Mouse (Mus musculus) hindbrain, embryonic 10.5 days (tissue): ENCODE data around the gene Cadm1. TPM values are rescaled to one million over a fixed set of nuclear protein-coding genes. Genes with fewer than 3 reads are reported as not detected.

Source experiments
- DNase-seq: peaks from one replicate; pipeline ENCODE4 v3.0.0-alpha.2; 2017; ENCODE audit warnings: low spot score
- H3K27ac ChIP-seq: fragments of 300-500 bp; sonication (generic); 2 replicates; pipeline ENCODE4 v1.5.1; 2016; ENCODE audit warnings: mild to moderate bottlenecking, moderate library complexity
- H3K27me3 ChIP-seq: fragments of 300-500 bp; sonication (generic); 2 replicates; pipeline ENCODE4 v1.6.1; 2016; ENCODE audit warnings: mild to moderate bottlenecking; ENCODE audit not compliant: poor library complexity, insufficient read depth, severe bottlenecking
- H3K36me3 ChIP-seq: fragments of 300-500 bp; sonication (generic); 2 replicates; pipeline ENCODE4 v1.6.1; 2016; ENCODE audit warnings: mild to moderate bottlenecking, moderate library complexity
- H3K4me1 ChIP-seq: fragments of 300-500 bp; sonication (generic); replicated peaks from 2 replicates; pipeline ENCODE4 v1.6.1; 2016; ENCODE audit warnings: mild to moderate bottlenecking
- H3K4me3 ChIP-seq: fragments of 300-500 bp; sonication (generic); 2 replicates; pipeline ENCODE4 v1.5.1; 2016; ENCODE audit warnings: mild to moderate bottlenecking, moderate library complexity
- H3K9me3 ChIP-seq: fragments of 300-500 bp; sonication (generic); 2 replicates; pipeline ENCODE4 v1.6.1; 2016; ENCODE audit warnings: mild to moderate bottlenecking, moderate library complexity
- WGBS: fragments of 180-500 bp; shearing (Covaris S2); methylation state at CpG from one replicate; pipeline ENCODE4 v1.1.7; 2016; 5-methylcytosine and 5-hydroxymethylcytosine counted together
- polyA plus RNA-seq: library from polyadenylated mRNA; unstranded; fragments of >200 nt; fragmentation: Nextera tagmentation; extraction: Ambion mirVana; gene quantifications from 2 replicates; pipeline ENCODE4 v1.2.1, GENCODE M21; 2016

Cadm1 gene
- polyA plus RNA-seq, 1 experiment from 2014 or later, result 111 TPM

GRCm38 (mm10) chr9:47623447-47624445 is 93.8 kb downstream of the Cadm1 start:
- Histone ChIP-seq H3K4me1 (peaks cover 24% of the 10 kb centered on the region), H3K9me3 (no peaks in the 10 kb centered on the region), H3K36me3 (no peaks in the 10 kb centered on the region), H3K27me3 (no peaks in the 10 kb centered on the region), H3K27ac (no peak overlapping the region), H3K4me3 (no peak overlapping the region)
- WGBS, result 71% methylated on average over 12 of the region's 12 CpGs
- no peak for DNase-seq

GRCm38 (mm10) chr9:47624565-47625520 is 94.9 kb downstream of the Cadm1 start:
- no peaks in the 10 kb centered on the region for H3K36me3 ChIP-seq
- H3K4me3 ChIP-seq, result no peak overlapping the region
- no peaks in the 10 kb centered on the region for H3K27me3 ChIP-seq
- DNase-seq, result no peak
- H3K27ac ChIP-seq, result no peak overlapping the region
- H3K9me3 ChIP-seq, result no peaks in the 10 kb centered on the region; the same call in 1 of the 2 replicates
- WGBS, result 94% methylated on average over 17 of the region's 17 CpGs
- peaks cover 19% of the 10 kb centered on the region for H3K4me1 ChIP-seq

GRCm38 (mm10) chr9:47625621-47626210 is 95.7 kb downstream of the Cadm1 start:
- no peak for DNase-seq
- 91% methylated on average over 7 of the region's 7 CpGs for WGBS
- Histone ChIP-seq H3K4me1 (peaks cover 19% of the 10 kb centered on the region), H3K36me3 (no peaks in the 10 kb centered on the region), H3K4me3 (no peak overlapping the region), H3K9me3 (no peaks in the 10 kb centered on the region; the same call in 1 of the 2 replicates), H3K27ac (no peak overlapping the region), H3K27me3 (no peaks in the 10 kb centered on the region)

GRCm38 (mm10) chr9:47627966-47628365 is 98.0 kb downstream of the Cadm1 start:
- H3K27ac ChIP-seq, result no peak overlapping the region
- no peaks in the 10 kb centered on the region; the same call in 1 of the 2 replicates for H3K9me3 ChIP-seq
- no peak for DNase-seq
- H3K36me3 ChIP-seq, result no peaks in the 10 kb centered on the region
- H3K4me1 ChIP-seq, result peaks cover 12% of the 10 kb centered on the region; the same call in 1 of the 2 replicates
- WGBS, result 95% methylated on average over 2 of the region's 2 CpGs
- H3K27me3 ChIP-seq, result no peaks in the 10 kb centered on the region
- H3K4me3 ChIP-seq, result no peak overlapping the region

GRCm38 (mm10) chr9:47628550-47628949 is 98.6 kb downstream of the Cadm1 start:
- no peaks in the 10 kb centered on the region; the same call in 1 of the 2 replicates for H3K9me3 ChIP-seq
- H3K4me3 ChIP-seq, result no peak overlapping the region
- H3K36me3 ChIP-seq, result no peaks in the 10 kb centered on the region
- 79% methylated on average over 1 of the region's 1 CpGs for WGBS
- no peaks in the 10 kb centered on the region for H3K27me3 ChIP-seq
- H3K27ac ChIP-seq, result no peak overlapping the region
- no peak for DNase-seq
- H3K4me1 ChIP-seq, result peaks cover 8% of the 10 kb centered on the region; the same call in 1 of the 2 replicates

- H3K36me3 ChIP-seq, result peaks cover 26% of the 10 kb centered on the region
- H3K4me1 ChIP-seq, result peaks cover 9% of the 10 kb centered on the region
- no peak overlapping the region for H3K27ac ChIP-seq
- H3K4me3 ChIP-seq, result no peak overlapping the region
- no peaks in the 10 kb centered on the region for H3K9me3 ChIP-seq
- no peaks in the 10 kb centered on the region for H3K27me3 ChIP-seq
- DNase-seq, result no peak
- 85% methylated on average over 3 of the region's 3 CpGs for WGBS
Measured at GRCm38 (mm10) chr9:47634695-47635094, 104.7 kb downstream of the Cadm1 start.

- H3K36me3 ChIP-seq, result 0 out of 2 replicates have a peak, but pooled peaks cover 2% of the 10 kb centered on the region
- WGBS, result 71% methylated on average over 4 of the region's 4 CpGs
- no peak overlapping the region for H3K27ac ChIP-seq
- no peaks in the 10 kb centered on the region for H3K9me3 ChIP-seq
- no peaks in the 10 kb centered on the region for H3K27me3 ChIP-seq
- DNase-seq, result no peak
- H3K4me3 ChIP-seq, result no peak overlapping the region
- peaks cover 29% of the 10 kb centered on the region for H3K4me1 ChIP-seq
Measured at GRCm38 (mm10) chr9:47642663-47643062, 112.7 kb downstream of the Cadm1 start.

- no peaks in the 10 kb centered on the region for H3K36me3 ChIP-seq
Measured at GRCm38 (mm10) chr9:47645056-47645455, 115.1 kb downstream of the Cadm1 start.

GRCm38 (mm10) chr9:47651431-47651830 is 121.5 kb downstream of the Cadm1 start:
- H3K27ac ChIP-seq, result no peak overlapping the region
- 95% methylated on average over 11 of the region's 11 CpGs for WGBS
- DNase-seq, result no peak

More at GRCm38 (mm10) chr9:47645056-47645455, 115.1 kb downstream of the Cadm1 start:
- no peak overlapping the region for H3K27ac ChIP-seq
- H3K9me3 ChIP-seq, result no peaks in the 10 kb centered on the region
- no peaks in the 10 kb centered on the region for H3K27me3 ChIP-seq
- WGBS, result 92% methylated on average over 2 of the region's 2 CpGs
- H3K4me1 ChIP-seq, result peaks cover 20% of the 10 kb centered on the region
- no peak for DNase-seq
- no peak overlapping the region for H3K4me3 ChIP-seq

GRCm38 (mm10) chr9:47652203-47652602 is 122.2 kb downstream of the Cadm1 start:
- Histone ChIP-seq H3K27ac (no peak overlapping the region), H3K27me3 (no peaks in the 10 kb centered on the region), H3K9me3 (no peaks in the 10 kb centered on the region), H3K4me1 (peaks cover 4% of the 10 kb centered on the region; the same call in 1 of the 2 replicates), H3K36me3 (no peaks in the 10 kb centered on the region), H3K4me3 (no peak overlapping the region)
- 90% methylated on average over 5 of the region's 5 CpGs for WGBS
- DNase-seq, result no peak

More at GRCm38 (mm10) chr9:47651431-47651830, 121.5 kb downstream of the Cadm1 start:
- no peaks in the 10 kb centered on the region for H3K9me3 ChIP-seq
- H3K4me1 ChIP-seq, result peaks cover 6% of the 10 kb centered on the region; the same call in 1 of the 2 replicates
- H3K36me3 ChIP-seq, result no peaks in the 10 kb centered on the region
- no peak overlapping the region for H3K4me3 ChIP-seq
- no peaks in the 10 kb centered on the region for H3K27me3 ChIP-seq

GRCm38 (mm10) chr9:47652936-47653335 is 123.0 kb downstream of the Cadm1 start:
- no peak overlapping the region for H3K27ac ChIP-seq
- no peak for DNase-seq
- H3K36me3 ChIP-seq, result no peaks in the 10 kb centered on the region
- no peaks in the 10 kb centered on the region; the same call in 1 of the 2 replicates for H3K4me1 ChIP-seq
- no peak overlapping the region for H3K4me3 ChIP-seq
- WGBS, result 94% methylated on average over 4 of the region's 4 CpGs
- no peaks in the 10 kb centered on the region for H3K27me3 ChIP-seq
- H3K9me3 ChIP-seq, result no peaks in the 10 kb centered on the region
